Comparison of ENCODE assay signal across 34 mouse cellular contexts in genomic region chr7:140122765-140123164, GRCm38 (mm10). TPM values are rescaled to one million over a fixed set of nuclear protein-coding genes. Genes with fewer than 3 reads are reported as not detected.
DNase-seq lines count a peak whose midpoint lies in the region; ATAC-seq and TF ChIP-seq lines count a peak whose summit lies in the region.
"Had no signal": no experiment of that assay in that cellular context is flagged by ENCODE, and none has a peak within 500 bp of the region (broad histone marks: within the 10 kb centered on the region; RNA-seq: fewer than 3 reads in every experiment).

No protein-coding gene starts in this region.

- H3K4me1 ChIP-seq in intestine, embryonic 15.5 days (replicated peaks), result peaks cover 8% of the 10 kb centered on the region
- H3K4me1 ChIP-seq in small intestine, adult 2 months (ENCODE audit: control insufficient read depth, insufficient read depth, insufficient read length, low read length), result peaks cover 11% of the 10 kb centered on the region; the same call in 1 of the 2 replicates
- H3K4me1 ChIP-seq in liver, postnatal 0 days (ENCODE audit: insufficient read depth), result peaks cover 16% of the 10 kb centered on the region

- no peak overlapping the region for H3K4me2 ChIP-seq in intestine, embryonic 15.5 days (replicated peaks)
- no peak overlapping the region for H3K4me2 ChIP-seq in liver, postnatal 0 days (ENCODE audit: low read depth, low read length)
- H3K4me2 ChIP-seq: embryonic facial prominence, embryonic 12.5 days; forebrain, embryonic 15.5 days; hindbrain, embryonic 13.5 days; liver, embryonic 13.5 days; lung, embryonic 15.5 days; midbrain, embryonic 11.5 days; neural tube, embryonic 12.5 days had no signal

- peak; percentile 93 for DNase-seq in heart, adult 11 months
- no peak for DNase-seq in heart, postnatal 25 days (ENCODE audit: low spot score)
- peak; percentile 34 for DNase-seq in NIH3T3 (ENCODE audit: low read depth)
- DNase-seq in adrenal gland, adult (ENCODE audit: inconsistent age in 2 of 2, low spot score in 1 of 2), result no peak
- DNase-seq in liver, postnatal 0 days, result no peak
- no peak for DNase-seq in gastrocnemius, adult 8-10 months (ENCODE audit: low spot score in 2 of 2)
- DNase-seq: adrenal gland, postnatal 25 days; cerebellum, adult 11-12 months; cerebellum, adult 9-11 months; embryo, embryonic 11 days; heart, postnatal 4 days; kidney, adult 2 months; kidney, postnatal 36 days; liver, embryonic 13.5 days; lung, postnatal 36 days; right cerebral cortex, adult 18-20 months; thymus, postnatal 25 days had no signal

- no peak for TF ChIP-seq CTCF in small intestine, adult 2 months (IDR thresholded peaks at IDR 0.05; ENCODE audit: extremely low read depth, insufficient read length, insufficient replicate concordance, low read depth, low read length)
- TF ChIP-seq CTCF in liver, postnatal 0 days (IDR thresholded peaks at IDR 0.05; ENCODE audit: low read depth), result no peak

- no peak overlapping the region for H3K9ac ChIP-seq in intestine, embryonic 15.5 days
- no peak overlapping the region for H3K9ac ChIP-seq in liver, postnatal 0 days (replicated peaks)
- H3K9ac ChIP-seq: embryonic facial prominence, embryonic 12.5 days; forebrain, embryonic 15.5 days; hindbrain, embryonic 13.5 days; liver, embryonic 13.5 days; lung, embryonic 15.5 days; neural tube, embryonic 12.5 days had no signal

- ATAC-seq in intestine, embryonic 15.5 days, result peak; percentile 23
- no peak for ATAC-seq in liver, postnatal 0 days
- ATAC-seq: forebrain, embryonic 15.5 days; midbrain, embryonic 16.5 days had no signal

- TF ChIP-seq EP300 in liver, postnatal 0 days (IDR thresholded peaks at IDR 0.05; ENCODE audit: low read depth), result no peak

- peak overlapping the region; percentile 38 for H3K27ac ChIP-seq in intestine, embryonic 15.5 days
- peak overlapping the region; percentile 98 for H3K27ac ChIP-seq in small intestine, adult 2 months (ENCODE audit: insufficient read depth, low read depth, low read length)
- no peak overlapping the region for H3K27ac ChIP-seq in liver, postnatal 0 days (ENCODE audit: low read depth)
- H3K27ac ChIP-seq: embryonic facial prominence, embryonic 12.5 days; forebrain, embryonic 10.5 days; forebrain, embryonic 15.5 days; hindbrain, embryonic 13.5 days; liver, embryonic 13.5 days; lung, embryonic 15.5 days; neural tube, embryonic 12.5 days had no signal

- WGBS in intestine, embryonic 15.5 days, result 21% methylated on average over 4 of the region's 4 CpGs
- WGBS in small intestine, adult 2 months, result 15% methylated on average over 4 of the region's 4 CpGs
- WGBS in liver, postnatal 0 days (ENCODE audit: insufficient replicate concordance), result 33% methylated on average over 4 of the region's 4 CpGs

- intact Hi-C loops in heart, postnatal 25 days (cut with DNase I), result no loop called here

- TF ChIP-seq POLR2A in small intestine, adult 2 months (IDR thresholded peaks at IDR 0.05; ENCODE audit: low read depth, low read length), result peak; percentile 41; the same call in 1 of the 2 replicates

- H3K27me3 ChIP-seq in intestine, embryonic 15.5 days (replicated peaks), result no peaks in the 10 kb centered on the region
- no peaks in the 10 kb centered on the region for H3K27me3 ChIP-seq in small intestine, adult 2 months (ENCODE audit: control insufficient read depth, insufficient read depth, low read length)
- H3K27me3 ChIP-seq in liver, postnatal 0 days (ENCODE audit: insufficient read depth, low read length), result no peaks in the 10 kb centered on the region
- H3K27me3 ChIP-seq: embryonic facial prominence, embryonic 12.5 days; forebrain, embryonic 15.5 days; hindbrain, embryonic 13.5 days; liver, embryonic 13.5 days; lung, embryonic 15.5 days; neural tube, embryonic 12.5 days had no signal

- H3K36me3 ChIP-seq in intestine, embryonic 15.5 days, result no peaks in the 10 kb centered on the region
- H3K36me3 ChIP-seq in small intestine, adult 2 months (ENCODE audit: control insufficient read depth, insufficient read depth, low read length), result no peaks in the 10 kb centered on the region
- H3K36me3 ChIP-seq in liver, postnatal 0 days (replicated peaks; ENCODE audit: insufficient read depth, low read length), result no peaks in the 10 kb centered on the region
- H3K36me3 ChIP-seq: embryonic facial prominence, embryonic 12.5 days; forebrain, embryonic 10.5 days; forebrain, embryonic 15.5 days; hindbrain, embryonic 13.5 days; liver, embryonic 13.5 days; lung, embryonic 15.5 days; neural tube, embryonic 12.5 days had no signal

- H3K4me3 ChIP-seq in intestine, embryonic 15.5 days (replicated peaks), result no peak overlapping the region
- H3K4me3 ChIP-seq in small intestine, adult 2 months (ENCODE audit: low read depth, low read length), result no peak overlapping the region; the same call in 1 of the 2 replicates
- no peak overlapping the region for H3K4me3 ChIP-seq in liver, postnatal 0 days (ENCODE audit: low read depth, low read length)
- H3K4me3 ChIP-seq: embryonic facial prominence, embryonic 12.5 days; forebrain, embryonic 10.5 days; forebrain, embryonic 15.5 days; hindbrain, embryonic 13.5 days; liver, embryonic 13.5 days; lung, embryonic 15.5 days; neural tube, embryonic 12.5 days had no signal

- no peaks in the 10 kb centered on the region for H3K9me3 ChIP-seq in intestine, embryonic 15.5 days
- H3K9me3 ChIP-seq in liver, postnatal 0 days (ENCODE audit: low read length), result no peaks in the 10 kb centered on the region
- H3K9me3 ChIP-seq: embryonic facial prominence, embryonic 12.5 days; forebrain, embryonic 10.5 days; forebrain, embryonic 15.5 days; hindbrain, embryonic 13.5 days; liver, embryonic 13.5 days; lung, embryonic 15.5 days; neural tube, embryonic 12.5 days had no signal

RNA-seq across cellular contexts. Expression of gene Echs1, which starts 6.5 kb away (rescaled TPM):
- total RNA-seq in heart, postnatal 25 days (2021), result 100 to 1,000 TPM; 441 to 471 TPM
- 183 and 188 TPM in 2 replicates for polyA plus RNA-seq in intestine, embryonic 15.5 days (2015; fragmentation: Nextera tagmentation; extraction: Ambion mirVana)
- polyA plus RNA-seq in small intestine, adult 2 months (2012; rRNA removed), result 47.4 and 48.1 TPM in 2 replicates
- polyA plus RNA-seq in liver, postnatal 0 days (2015; fragmentation: Nextera tagmentation; extraction: Ambion mirVana), result 194 and 203 TPM in 2 replicates
- total RNA-seq in gastrocnemius, adult 8-10 months (2022), result 100 to 1,000 TPM; 113 to 159 (median 136) TPM

RNA-seq across cellular contexts. Expression of gene Paox, which starts 7.2 kb away (rescaled TPM):
- 1 to 10 TPM; 3.5 to 3.7 TPM for total RNA-seq in heart, postnatal 25 days (2021)
- 38.3 and 38.4 TPM in 2 replicates for polyA plus RNA-seq in intestine, embryonic 15.5 days (2015; fragmentation: Nextera tagmentation; extraction: Ambion mirVana)
- polyA plus RNA-seq in small intestine, adult 2 months (2012; rRNA removed), result 11.0 and 13.5 TPM in 2 replicates
- polyA plus RNA-seq in liver, postnatal 0 days (2015; fragmentation: Nextera tagmentation; extraction: Ambion mirVana), result 14.0 and 17.5 TPM in 2 replicates
- 1 to 10 TPM; 1.5 to 4.3 (median 4.1) TPM for total RNA-seq in gastrocnemius, adult 8-10 months (2022)

RNA-seq across cellular contexts. Expression of gene Mtg1, which starts 14.6 kb away (rescaled TPM):
- total RNA-seq in heart, postnatal 25 days (2021), result 10 to 100 TPM; 22.9 to 30.8 TPM
- 24.0 and 27.3 TPM in 2 replicates for polyA plus RNA-seq in intestine, embryonic 15.5 days (2015; fragmentation: Nextera tagmentation; extraction: Ambion mirVana)
- 8.3 and 16.6 TPM in 2 replicates for polyA plus RNA-seq in small intestine, adult 2 months (2012; rRNA removed)
- 17.9 and 18.4 TPM in 2 replicates for polyA plus RNA-seq in liver, postnatal 0 days (2015; fragmentation: Nextera tagmentation; extraction: Ambion mirVana)
- 10 to 100 TPM; 24.2 to 28.0 (median 25.1) TPM for total RNA-seq in gastrocnemius, adult 8-10 months (2022)

RNA-seq across cellular contexts. Expression of gene Fuom, which starts 20.5 kb away (rescaled TPM):
- total RNA-seq in heart, postnatal 25 days (2021), result 10 to 100 TPM; 80.9 to 84.0 TPM
- polyA plus RNA-seq in intestine, embryonic 15.5 days (2015; fragmentation: Nextera tagmentation; extraction: Ambion mirVana), result 53.5 and 59.6 TPM in 2 replicates
- 76.8 and 111 TPM in 2 replicates for polyA plus RNA-seq in small intestine, adult 2 months (2012; rRNA removed)
- polyA plus RNA-seq in liver, postnatal 0 days (2015; fragmentation: Nextera tagmentation; extraction: Ambion mirVana), result 75.8 and 88.9 TPM in 2 replicates
- total RNA-seq in gastrocnemius, adult 8-10 months (2022), result 10 to 100 TPM; 28.9 to 41.2 (median 36.3) TPM

RNA-seq across cellular contexts. Expression of gene Prap1, which starts 29.6 kb away (rescaled TPM):
- total RNA-seq in heart, postnatal 25 days (2021), result not detected
- 487 and 598 TPM in 2 replicates for polyA plus RNA-seq in intestine, embryonic 15.5 days (2015; fragmentation: Nextera tagmentation; extraction: Ambion mirVana)
- 3,061 and 5,933 TPM in 2 replicates for polyA plus RNA-seq in small intestine, adult 2 months (2012; rRNA removed)
- not detected in 2 replicates for polyA plus RNA-seq in liver, postnatal 0 days (2015; fragmentation: Nextera tagmentation; extraction: Ambion mirVana)
- total RNA-seq in gastrocnemius, adult 8-10 months (2022), result not detected
- total RNA-seq: adrenal gland, postnatal 25 days; gastrocnemius, adult 18-20 months; heart, postnatal 4 days; left cerebral cortex, adult 18-20 months; left cerebral cortex, postnatal 36 days; megakaryocyte, adult 5-6 weeks had no signal
- polyA plus RNA-seq: embryonic facial prominence, embryonic 12.5 days; forebrain, embryonic 10.5 days; forebrain, embryonic 15.5 days; gonadal fat pad, adult 2 months; heart, embryonic 14.5 days; hindbrain, embryonic 13.5 days; liver, embryonic 13.5 days; lung, embryonic 15.5 days; midbrain, embryonic 11.5 days; midbrain, embryonic 16.5 days; neural tube, embryonic 12.5 days; spleen, adult 2 months had no signal

Comparison
In these comparisons a context has a peak if more than half of its experiments do, and no peak if none do; other contexts are left out.
1. DNase-seq: peak in heart, adult 11 months (single experiment) and NIH3T3 (single experiment); none in heart, postnatal 25 days (single experiment), adrenal gland, adult (0 of 2), liver, postnatal 0 days (single experiment) and gastrocnemius, adult 8-10 months (0 of 2).